Mouse (Mus musculus) E14TG2a.4 (cell line): ENCODE measurements around the gene Rnf150.

Source experiments
- H3K27me3 ChIP-seq: 2 replicates; pipeline ENCODE4 v1.6.1; 2014; ENCODE audit warnings: low read length, control low read depth; ENCODE audit not compliant: insufficient read depth
- H3K36me3 ChIP-seq: 2 replicates; pipeline ENCODE4 v1.6.1; 2014; ENCODE audit warnings: low read length, control low read depth; ENCODE audit not compliant: insufficient read depth
- H3K4me1 ChIP-seq: replicated peaks from 2 replicates; pipeline ENCODE4 v1.6.1; 2014; ENCODE audit warnings: low read depth, low read length, control low read depth
- H3K4me3 ChIP-seq: replicated peaks from 2 replicates; pipeline ENCODE4 v1.5.1; 2014; ENCODE audit warnings: mild to moderate bottlenecking, low read length
- H3K9me3 ChIP-seq: 2 replicates; pipeline ENCODE4 v1.6.1; 2014; ENCODE audit warnings: low read length, control low read depth
- CTCF ChIP-seq: conservative IDR thresholded peaks from 2 replicates; pipeline ENCODE4 v1.5.1; 2014; ENCODE audit warnings: low read length
- NANOG ChIP-seq: IDR thresholded peaks from 2 replicates; pipeline ENCODE4 v1.6.1; 2014; ENCODE audit warnings: borderline replicate concordance, low read length, mixed read lengths
- POU5F1 ChIP-seq: IDR thresholded peaks from 2 replicates; pipeline ENCODE4 v1.6.1; 2014; ENCODE audit warnings: low read length, borderline replicate concordance

Gene Rnf150

GRCm38 (mm10) chr8:82964537-82964936 is 101.4 kb downstream of the Rnf150 start:
- no peak overlapping the region for H3K4me3 ChIP-seq
- H3K36me3 ChIP-seq, result no peaks in the 10 kb centered on the region
- TF ChIP-seq NANOG, result no peak
- no peaks in the 10 kb centered on the region for H3K27me3 ChIP-seq
- H3K4me1 ChIP-seq, result no peaks in the 10 kb centered on the region
- no peaks in the 10 kb centered on the region for H3K9me3 ChIP-seq

- no peaks in the 10 kb centered on the region for H3K4me1 ChIP-seq
- H3K9me3 ChIP-seq, result no peaks in the 10 kb centered on the region
- H3K27me3 ChIP-seq, result no peaks in the 10 kb centered on the region
- H3K36me3 ChIP-seq, result no peaks in the 10 kb centered on the region
- TF ChIP-seq NANOG (no peak), CTCF (no peak), POU5F1 (no peak)
- no peak overlapping the region for H3K4me3 ChIP-seq
These were observed 104.9 kb downstream of the Rnf150 start for GRCm38 (mm10) chr8:82967879-82968678.

GRCm38 (mm10) chr8:82969967-82970366 is 106.8 kb downstream of the Rnf150 start:
- no peaks in the 10 kb centered on the region for H3K9me3 ChIP-seq
- TF ChIP-seq NANOG (no peak), CTCF (no peak), POU5F1 (no peak)
- no peaks in the 10 kb centered on the region for H3K27me3 ChIP-seq
- H3K4me3 ChIP-seq, result no peak overlapping the region
- no peaks in the 10 kb centered on the region for H3K36me3 ChIP-seq
- H3K4me1 ChIP-seq, result no peaks in the 10 kb centered on the region

- 0 out of 2 replicates have a peak, but pooled peaks cover 3% of the 10 kb centered on the region for H3K9me3 ChIP-seq
- no peak overlapping the region for H3K4me3 ChIP-seq
These were observed 109.7 kb downstream of the Rnf150 start for GRCm38 (mm10) chr8:82972812-82973211.

GRCm38 (mm10) chr8:82973331-82973730 is 110.2 kb downstream of the Rnf150 start:
- Histone ChIP-seq H3K4me3 (no peak overlapping the region), H3K9me3 (0 out of 2 replicates have a peak, but pooled peaks cover 3% of the 10 kb centered on the region), H3K27me3 (no peaks in the 10 kb centered on the region), H3K36me3 (no peaks in the 10 kb centered on the region), H3K4me1 (no peaks in the 10 kb centered on the region)
- TF ChIP-seq NANOG (no peak), CTCF (no peak), POU5F1 (no peak)

More at GRCm38 (mm10) chr8:82972812-82973211, 109.7 kb downstream of the Rnf150 start:
- Histone ChIP-seq H3K4me1 (no peaks in the 10 kb centered on the region), H3K36me3 (no peaks in the 10 kb centered on the region), H3K27me3 (no peaks in the 10 kb centered on the region)
- TF ChIP-seq NANOG (no peak), CTCF (no peak), POU5F1 (no peak)

GRCm38 (mm10) chr8:82981244-82981855 is 118.2 kb downstream of the Rnf150 start:
- TF ChIP-seq CTCF (no peak), POU5F1 (no peak), NANOG (no peak)
- Histone ChIP-seq H3K4me1 (peaks cover 23% of the 10 kb centered on the region), H3K36me3 (no peaks in the 10 kb centered on the region), H3K27me3 (no peaks in the 10 kb centered on the region), H3K4me3 (no peak overlapping the region), H3K9me3 (peaks cover 12% of the 10 kb centered on the region; the same call in 1 of the 2 replicates)

GRCm38 (mm10) chr8:82982873-82983272 is 119.7 kb downstream of the Rnf150 start:
- Histone ChIP-seq H3K27me3 (no peaks in the 10 kb centered on the region), H3K9me3 (peaks cover 12% of the 10 kb centered on the region; the same call in 1 of the 2 replicates), H3K36me3 (no peaks in the 10 kb centered on the region), H3K4me1 (peaks cover 23% of the 10 kb centered on the region), H3K4me3 (no peak overlapping the region)
- TF ChIP-seq CTCF (no peak), NANOG (peak; percentile 65)

GRCm38 (mm10) chr8:82983301-82983700 is 120.1 kb downstream of the Rnf150 start:
- TF ChIP-seq POU5F1 (no peak), NANOG (no peak), CTCF (no peak)
- Histone ChIP-seq H3K4me3 (no peak overlapping the region), H3K36me3 (no peaks in the 10 kb centered on the region), H3K27me3 (no peaks in the 10 kb centered on the region), H3K4me1 (peaks cover 23% of the 10 kb centered on the region), H3K9me3 (peaks cover 12% of the 10 kb centered on the region; the same call in 1 of the 2 replicates)

- no peaks in the 10 kb centered on the region for H3K4me1 ChIP-seq
- no peaks in the 10 kb centered on the region for H3K27me3 ChIP-seq
- no peaks in the 10 kb centered on the region for H3K36me3 ChIP-seq
- no peaks in the 10 kb centered on the region for H3K9me3 ChIP-seq
- H3K4me3 ChIP-seq, result no peak overlapping the region
- TF ChIP-seq NANOG, result no peak
- TF ChIP-seq POU5F1, result no peak
- TF ChIP-seq CTCF, result no peak
These were observed 128.9 kb downstream of the Rnf150 start for GRCm38 (mm10) chr8:82992093-82992492.
